Mouse (Mus musculus): ENCODE data around the gene Hexb. TPM values are rescaled to one million over a fixed set of nuclear protein-coding genes. Genes with fewer than 3 reads are reported as not detected.

Hexb gene
- polyA plus RNA-seq, 1 experiment from 2014 or later = 34.2 TPM

GRCm38 (mm10) chr13:97208500-97209010 lies 10.4 kb upstream of the Hexb start:
- Histone ChIP-seq H3K4me2 (ENCODE audit: low read depth, low read length) (no peak overlapping the region), H3K27me3 (ENCODE audit: control insufficient read depth, insufficient read depth, low read depth, low read length) (no peaks in the 10 kb centered on the region), H3K36me3 (ENCODE audit: control insufficient read depth, insufficient read depth, low read length) (no peaks in the 10 kb centered on the region), H3K4me1 (replicated peaks; ENCODE audit: control insufficient read depth, insufficient read depth, low read length) (peaks cover 6% of the 10 kb centered on the region; the same call in 1 of the 2 replicates), H3K9me3 (ENCODE audit: control insufficient read depth, low read length) (peaks cover 3% of the 10 kb centered on the region; the same call in 1 of the 2 replicates), H3K9ac (ENCODE audit: low read length) (no peak overlapping the region), H3K4me3 (ENCODE audit: low read length) (no peak overlapping the region), H3K27ac (ENCODE audit: low read length) (no peak overlapping the region)
- 34% methylated on average over 3 of the region's 3 CpGs for WGBS
- no peak for ATAC-seq (ENCODE audit: low read depth)

DNA sequence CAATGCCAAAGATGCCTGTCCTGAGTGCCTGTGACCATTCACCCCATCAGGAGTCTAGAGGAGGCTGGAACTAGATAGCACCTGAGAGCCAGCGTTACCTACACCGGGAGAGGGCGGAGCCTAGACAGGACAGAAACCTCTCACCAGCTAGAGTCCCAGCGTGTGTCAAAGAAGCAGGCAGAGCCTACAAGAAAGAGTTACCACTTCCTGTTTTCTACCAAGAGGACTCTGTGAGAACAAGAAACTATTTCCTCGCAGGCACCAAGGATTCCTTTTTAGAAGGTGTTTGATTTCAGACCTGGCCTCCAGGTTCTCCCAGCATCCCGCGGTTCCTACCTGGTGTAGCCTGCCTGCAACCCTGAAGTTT lies 9.9 kb upstream of the Hexb start:
- H3K36me3 ChIP-seq (ENCODE audit: control insufficient read depth, insufficient read depth, low read length) = no peaks in the 10 kb centered on the region
- no peak for ATAC-seq (ENCODE audit: low read depth)
- 37% methylated on average over 7 of the region's 7 CpGs for WGBS
- peaks cover 6% of the 10 kb centered on the region; the same call in 1 of the 2 replicates for H3K4me1 ChIP-seq (replicated peaks; ENCODE audit: control insufficient read depth, insufficient read depth, low read length)
- no peak overlapping the region for H3K9ac ChIP-seq (ENCODE audit: low read length)
- no peak overlapping the region for H3K4me2 ChIP-seq (ENCODE audit: low read depth, low read length)
- H3K4me3 ChIP-seq (ENCODE audit: low read length) = no peak overlapping the region
- no peak overlapping the region for H3K27ac ChIP-seq (ENCODE audit: low read length)
- peaks cover 3% of the 10 kb centered on the region; the same call in 1 of the 2 replicates for H3K9me3 ChIP-seq (ENCODE audit: control insufficient read depth, low read length)
- H3K27me3 ChIP-seq (ENCODE audit: control insufficient read depth, insufficient read depth, low read depth, low read length) = no peaks in the 10 kb centered on the region

GRCm38 (mm10) chr13:97207472-97208111 lies 9.4 kb upstream of the Hexb start:
- H3K36me3 ChIP-seq (ENCODE audit: control insufficient read depth, insufficient read depth, low read length) = no peaks in the 10 kb centered on the region
- no peak for ATAC-seq (ENCODE audit: low read depth)
- peaks cover 6% of the 10 kb centered on the region; the same call in 1 of the 2 replicates for H3K4me1 ChIP-seq (replicated peaks; ENCODE audit: control insufficient read depth, insufficient read depth, low read length)
- no peak overlapping the region for H3K9ac ChIP-seq (ENCODE audit: low read length)
- H3K4me2 ChIP-seq (ENCODE audit: low read depth, low read length) = no peak overlapping the region
- no peak overlapping the region for H3K27ac ChIP-seq (ENCODE audit: low read length)
- 68% methylated on average over 7 of the region's 7 CpGs for WGBS
- H3K27me3 ChIP-seq (ENCODE audit: control insufficient read depth, insufficient read depth, low read depth, low read length) = no peaks in the 10 kb centered on the region
- H3K4me3 ChIP-seq (ENCODE audit: low read length) = no peak overlapping the region
- H3K9me3 ChIP-seq (ENCODE audit: control insufficient read depth, low read length) = peaks cover 3% of the 10 kb centered on the region; the same call in 1 of the 2 replicates

- no peak for ATAC-seq (ENCODE audit: low read depth)
- H3K9ac ChIP-seq (ENCODE audit: low read length) = no peak overlapping the region
- peaks cover 6% of the 10 kb centered on the region; the same call in 1 of the 2 replicates for H3K4me1 ChIP-seq (replicated peaks; ENCODE audit: control insufficient read depth, insufficient read depth, low read length)
- H3K27me3 ChIP-seq (ENCODE audit: control insufficient read depth, insufficient read depth, low read depth, low read length) = no peaks in the 10 kb centered on the region
- H3K4me2 ChIP-seq (ENCODE audit: low read depth, low read length) = no peak overlapping the region
- peaks cover 3% of the 10 kb centered on the region; the same call in 1 of the 2 replicates for H3K9me3 ChIP-seq (ENCODE audit: control insufficient read depth, low read length)
- no peak overlapping the region for H3K27ac ChIP-seq (ENCODE audit: low read length)
- 84% methylated on average over 2 of the region's 2 CpGs for WGBS
- no peak overlapping the region for H3K4me3 ChIP-seq (ENCODE audit: low read length)
- H3K36me3 ChIP-seq (ENCODE audit: control insufficient read depth, insufficient read depth, low read length) = no peaks in the 10 kb centered on the region
These were observed 7.9 kb upstream of the Hexb start for GRCm38 (mm10) chr13:97206046-97206445.

GRCm38 (mm10) chr13:97205052-97205701 lies 7.0 kb upstream of the Hexb start:
- peak overlapping the region; percentile 77 for H3K27ac ChIP-seq (ENCODE audit: low read length)
- H3K36me3 ChIP-seq (ENCODE audit: control insufficient read depth, insufficient read depth, low read length) = no peaks in the 10 kb centered on the region
- H3K9me3 ChIP-seq (ENCODE audit: control insufficient read depth, low read length) = peaks cover under 1% of the 10 kb centered on the region; the same call in 1 of the 2 replicates
- H3K27me3 ChIP-seq (ENCODE audit: control insufficient read depth, insufficient read depth, low read depth, low read length) = no peaks in the 10 kb centered on the region
- peak overlapping the region; percentile 60 for H3K9ac ChIP-seq (ENCODE audit: low read length)
- peak; percentile 83 for ATAC-seq (ENCODE audit: low read depth)
- H3K4me3 ChIP-seq (ENCODE audit: low read length) = peak overlapping the region; percentile 52
- 6% methylated on average over 18 of the region's 18 CpGs for WGBS
- peak overlapping the region; percentile 69 for H3K4me2 ChIP-seq (ENCODE audit: low read depth, low read length)
- peaks cover 6% of the 10 kb centered on the region; the same call in 1 of the 2 replicates for H3K4me1 ChIP-seq (replicated peaks; ENCODE audit: control insufficient read depth, insufficient read depth, low read length)

GRCm38 (mm10) chr13:97201896-97202295 lies 3.7 kb upstream of the Hexb start:
- Histone ChIP-seq H3K4me3 (ENCODE audit: low read length) (no peak overlapping the region), H3K9ac (ENCODE audit: low read length) (no peak overlapping the region), H3K9me3 (ENCODE audit: control insufficient read depth, low read length) (no peaks in the 10 kb centered on the region), H3K27me3 (ENCODE audit: control insufficient read depth, insufficient read depth, low read depth, low read length) (no peaks in the 10 kb centered on the region), H3K4me2 (ENCODE audit: low read depth, low read length) (no peak overlapping the region), H3K27ac (ENCODE audit: low read length) (no peak overlapping the region), H3K4me1 (replicated peaks; ENCODE audit: control insufficient read depth, insufficient read depth, low read length) (peaks cover 9% of the 10 kb centered on the region; the same call in 1 of the 2 replicates), H3K36me3 (ENCODE audit: control insufficient read depth, insufficient read depth, low read length) (no peaks in the 10 kb centered on the region)
- no peak for ATAC-seq (ENCODE audit: low read depth)
- 67% methylated on average over 4 of the region's 4 CpGs for WGBS

GRCm38 (mm10) chr13:97201076-97201475 lies 2.9 kb upstream of the Hexb start:
- Histone ChIP-seq H3K4me3 (ENCODE audit: low read length) (no peak overlapping the region), H3K9ac (ENCODE audit: low read length) (no peak overlapping the region), H3K4me2 (ENCODE audit: low read depth, low read length) (no peak overlapping the region), H3K36me3 (ENCODE audit: control insufficient read depth, insufficient read depth, low read length) (no peaks in the 10 kb centered on the region), H3K4me1 (replicated peaks; ENCODE audit: control insufficient read depth, insufficient read depth, low read length) (peaks cover 9% of the 10 kb centered on the region; the same call in 1 of the 2 replicates), H3K27ac (ENCODE audit: low read length) (no peak overlapping the region), H3K9me3 (ENCODE audit: control insufficient read depth, low read length) (no peaks in the 10 kb centered on the region), H3K27me3 (ENCODE audit: control insufficient read depth, insufficient read depth, low read depth, low read length) (no peaks in the 10 kb centered on the region)
- 26% methylated on average over 7 of the region's 7 CpGs for WGBS
- no peak for ATAC-seq (ENCODE audit: low read depth)

GRCm38 (mm10) chr13:97199123-97199522 lies 966 bp upstream of the Hexb start:
- Histone ChIP-seq H3K4me1 (replicated peaks; ENCODE audit: control insufficient read depth, insufficient read depth, low read length) (0 out of 2 replicates have a peak, but pooled peaks cover 2% of the 10 kb centered on the region), H3K9me3 (ENCODE audit: control insufficient read depth, low read length) (no peaks in the 10 kb centered on the region), H3K9ac (ENCODE audit: low read length) (no peak overlapping the region), H3K27ac (ENCODE audit: low read length) (no peak overlapping the region), H3K4me2 (ENCODE audit: low read depth, low read length) (no peak overlapping the region), H3K27me3 (ENCODE audit: control insufficient read depth, insufficient read depth, low read depth, low read length) (no peaks in the 10 kb centered on the region), H3K4me3 (ENCODE audit: low read length) (no peak overlapping the region), H3K36me3 (ENCODE audit: control insufficient read depth, insufficient read depth, low read length) (no peaks in the 10 kb centered on the region)
- WGBS = 70% methylated on average over 2 of the region's 2 CpGs
- no peak for ATAC-seq (ENCODE audit: low read depth)

GRCm38 (mm10) chr13:97196925-97197218 lies 1.3 kb downstream of the Hexb start:
- ATAC-seq (ENCODE audit: low read depth) = no peak
- Histone ChIP-seq H3K4me3 (ENCODE audit: low read length) (no peak overlapping the region), H3K27me3 (ENCODE audit: control insufficient read depth, insufficient read depth, low read depth, low read length) (no peaks in the 10 kb centered on the region), H3K9ac (ENCODE audit: low read length) (no peak overlapping the region), H3K36me3 (ENCODE audit: control insufficient read depth, insufficient read depth, low read length) (no peaks in the 10 kb centered on the region), H3K4me2 (ENCODE audit: low read depth, low read length) (no peak overlapping the region), H3K27ac (ENCODE audit: low read length) (no peak overlapping the region), H3K9me3 (ENCODE audit: control insufficient read depth, low read length) (no peaks in the 10 kb centered on the region), H3K4me1 (replicated peaks; ENCODE audit: control insufficient read depth, insufficient read depth, low read length) (0 out of 2 replicates have a peak, but pooled peaks cover 2% of the 10 kb centered on the region)
- WGBS = 80% methylated on average over 2 of the region's 2 CpGs
